Mouse (Mus musculus): ENCODE results near the gene Mmp9.

Gene Mmp9

DNA sequence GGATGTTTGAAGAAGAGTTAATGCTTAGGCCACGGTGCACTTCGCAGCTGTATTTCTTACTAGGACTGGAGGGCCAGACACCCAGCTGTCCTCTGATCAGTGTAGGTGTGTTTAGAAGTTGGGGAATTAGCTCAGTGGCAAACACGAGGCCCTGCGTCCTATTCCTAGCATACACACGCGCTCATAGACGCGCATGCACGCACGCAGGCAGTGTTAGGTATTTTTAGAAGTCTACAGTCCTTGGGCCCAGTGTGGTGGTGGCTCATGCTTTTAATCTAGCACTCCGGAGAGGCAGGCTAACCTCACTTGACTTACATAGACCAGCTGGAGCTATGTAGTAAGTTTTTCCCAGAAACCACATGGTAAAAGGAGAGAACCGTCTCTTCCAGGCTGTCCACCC lies 28.4 kb upstream of the Mmp9 start:
- DNase-seq (ENCODE audit: low read depth, low spot score) = no peak

DNA sequence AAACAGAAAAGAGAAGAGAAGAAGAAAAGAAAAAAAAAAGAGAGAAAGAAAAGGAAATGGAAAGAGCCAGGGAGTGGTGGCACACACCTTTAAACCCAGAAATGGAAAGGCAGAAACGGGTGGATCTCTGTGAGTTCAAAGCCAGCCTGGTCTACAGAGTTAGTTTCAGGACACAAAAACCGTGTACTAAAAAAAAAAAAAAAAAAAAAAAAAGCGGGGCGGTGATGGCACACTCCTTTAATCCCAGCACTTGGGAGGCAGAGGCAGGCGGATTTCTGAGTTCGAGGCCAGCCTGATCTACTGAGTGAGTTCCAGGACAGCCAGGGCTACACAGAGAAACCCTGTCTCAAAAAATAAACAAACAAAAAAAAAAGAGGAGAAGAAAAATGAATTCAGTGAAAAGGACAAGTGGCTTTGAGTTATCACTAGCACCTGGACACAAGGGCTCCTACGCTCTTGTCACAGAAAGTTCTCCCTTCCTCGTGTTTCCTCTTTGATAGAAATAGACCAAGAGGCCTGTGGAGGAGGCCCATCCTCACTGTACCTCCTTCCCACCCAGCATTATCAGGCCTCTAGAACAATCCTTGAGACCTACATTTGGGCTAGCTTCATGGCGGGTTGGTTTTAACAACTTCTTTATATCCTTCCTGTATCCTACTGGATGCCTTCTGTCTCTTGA lies 27.7 kb upstream of the Mmp9 start:
- DNase-seq (ENCODE audit: low read depth, low spot score) = no peak

DNA sequence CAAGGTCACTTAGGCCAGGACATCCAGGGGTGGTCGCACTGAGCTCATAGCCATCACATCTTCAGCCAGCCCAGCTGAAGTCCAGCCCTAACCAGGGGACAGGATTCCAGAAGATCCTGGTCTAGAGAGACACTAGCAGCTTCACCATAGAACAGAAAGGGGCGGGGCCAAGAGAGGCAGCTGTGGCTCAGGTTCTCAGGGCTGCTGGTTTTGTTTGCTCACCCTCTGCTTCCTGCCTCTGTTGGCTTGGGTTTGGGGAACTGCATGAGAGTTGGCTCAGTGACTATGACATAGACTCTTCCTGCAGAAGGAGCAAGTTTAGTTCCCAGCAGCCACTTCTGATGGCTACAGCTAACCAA lies 27.2 kb upstream of the Mmp9 start:
- DNase-seq (ENCODE audit: low read depth, low spot score) = peak; percentile 72

DNA sequence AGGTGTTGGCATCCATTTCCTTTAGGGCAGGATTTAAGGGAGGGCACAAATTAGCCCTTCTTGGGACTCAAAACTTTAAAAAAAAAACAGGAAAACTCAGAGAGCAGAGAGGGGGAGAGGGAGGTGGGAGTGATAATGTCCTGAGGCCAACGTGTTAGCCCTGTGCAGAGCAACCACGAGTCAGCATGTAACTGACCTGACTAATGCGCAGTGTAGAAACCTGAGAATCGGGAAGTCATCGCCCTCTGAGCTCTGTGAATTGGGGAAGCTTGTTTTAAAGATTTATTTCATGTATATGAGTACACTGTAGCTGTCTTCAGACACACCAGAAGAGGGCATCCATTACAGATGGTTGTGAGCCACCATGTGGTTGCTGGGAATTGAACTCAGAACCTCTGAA lies 23.8 kb upstream of the Mmp9 start:
- DNase-seq (ENCODE audit: low read depth, low spot score) = no peak

DNA sequence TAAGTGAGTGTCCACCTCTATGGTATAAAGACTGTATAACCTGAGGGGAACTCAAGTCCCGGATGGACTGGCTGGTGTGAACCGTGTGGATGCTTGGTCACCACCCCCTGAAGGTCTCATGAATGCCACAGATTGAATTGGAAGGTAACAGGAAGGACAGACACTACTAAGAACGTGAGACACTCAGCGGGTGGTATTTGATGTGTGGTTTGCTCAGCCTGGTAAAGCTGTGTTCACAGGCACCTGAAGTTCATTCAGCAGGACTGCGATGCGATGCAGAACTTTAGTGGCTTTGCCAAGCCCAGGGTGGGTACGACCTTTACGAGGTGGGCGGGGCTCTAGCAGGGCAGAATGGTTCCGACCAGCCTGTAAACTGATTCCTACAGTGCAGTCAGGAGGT lies 23.2 kb upstream of the Mmp9 start:
- DNase-seq (ENCODE audit: low read depth, low spot score) = peak; percentile 81

DNA sequence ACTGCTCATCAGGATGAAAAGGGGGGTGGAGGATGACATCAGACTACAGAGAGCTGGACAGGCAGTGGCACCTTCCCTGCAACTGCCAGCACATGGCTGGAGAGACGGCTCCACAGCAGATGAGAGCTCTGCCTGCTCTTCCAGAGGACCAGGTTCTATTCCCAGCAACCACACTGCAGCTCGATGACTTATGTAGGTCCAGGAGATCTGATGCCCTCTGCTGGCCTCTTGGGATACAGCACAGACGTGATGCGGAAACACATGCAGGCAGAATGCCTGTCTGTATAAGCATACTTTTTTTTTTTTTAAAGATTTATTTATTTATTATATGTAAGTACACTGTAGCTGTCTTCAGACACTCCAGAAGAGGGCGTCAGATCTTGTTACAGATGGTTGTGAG lies 22.3 kb upstream of the Mmp9 start:
- peak; percentile 82 for DNase-seq (ENCODE audit: low read depth, low spot score)

DNA sequence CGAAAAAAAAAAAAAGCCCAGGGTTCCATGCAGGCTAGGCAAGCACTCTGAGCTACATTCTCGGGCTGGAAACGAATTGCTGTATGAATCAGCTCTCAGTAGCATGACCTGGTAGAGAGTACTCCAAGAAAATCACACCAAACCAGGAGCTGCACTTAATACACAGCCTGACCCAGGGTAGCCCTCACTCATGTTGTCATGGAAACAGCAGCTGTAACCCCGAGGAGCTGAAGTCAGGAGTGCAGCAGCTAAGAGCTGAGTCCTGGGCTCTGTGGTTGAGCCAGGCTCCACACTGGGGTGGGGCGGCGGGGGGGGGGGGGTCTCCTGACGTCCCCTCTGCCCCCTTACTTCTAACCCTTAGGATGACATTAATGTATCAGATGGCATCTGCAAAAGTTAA lies 18.6 kb upstream of the Mmp9 start:
- no peak for DNase-seq (ENCODE audit: low read depth, low spot score)

DNA sequence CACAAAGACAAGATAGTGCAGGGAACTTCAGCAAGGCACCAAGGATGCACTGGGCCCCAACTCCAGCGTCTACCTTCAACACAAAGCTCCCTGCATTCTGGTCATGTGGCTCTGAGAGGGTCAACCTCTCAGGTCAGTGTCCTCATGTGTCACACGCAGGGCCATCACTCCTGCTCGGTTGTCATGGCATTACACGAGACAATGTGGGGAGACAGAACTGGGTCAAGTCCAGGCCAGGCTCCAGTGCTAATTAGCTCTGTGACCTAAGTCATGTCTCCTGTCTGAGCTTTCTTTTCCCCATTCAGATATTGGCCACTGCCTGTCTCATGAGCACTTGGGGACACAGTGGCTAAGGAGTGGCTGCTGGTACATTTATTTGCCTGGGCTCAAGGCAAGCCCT lies 17.3 kb upstream of the Mmp9 start:
- no peak for DNase-seq (ENCODE audit: low read depth, low spot score)

DNA sequence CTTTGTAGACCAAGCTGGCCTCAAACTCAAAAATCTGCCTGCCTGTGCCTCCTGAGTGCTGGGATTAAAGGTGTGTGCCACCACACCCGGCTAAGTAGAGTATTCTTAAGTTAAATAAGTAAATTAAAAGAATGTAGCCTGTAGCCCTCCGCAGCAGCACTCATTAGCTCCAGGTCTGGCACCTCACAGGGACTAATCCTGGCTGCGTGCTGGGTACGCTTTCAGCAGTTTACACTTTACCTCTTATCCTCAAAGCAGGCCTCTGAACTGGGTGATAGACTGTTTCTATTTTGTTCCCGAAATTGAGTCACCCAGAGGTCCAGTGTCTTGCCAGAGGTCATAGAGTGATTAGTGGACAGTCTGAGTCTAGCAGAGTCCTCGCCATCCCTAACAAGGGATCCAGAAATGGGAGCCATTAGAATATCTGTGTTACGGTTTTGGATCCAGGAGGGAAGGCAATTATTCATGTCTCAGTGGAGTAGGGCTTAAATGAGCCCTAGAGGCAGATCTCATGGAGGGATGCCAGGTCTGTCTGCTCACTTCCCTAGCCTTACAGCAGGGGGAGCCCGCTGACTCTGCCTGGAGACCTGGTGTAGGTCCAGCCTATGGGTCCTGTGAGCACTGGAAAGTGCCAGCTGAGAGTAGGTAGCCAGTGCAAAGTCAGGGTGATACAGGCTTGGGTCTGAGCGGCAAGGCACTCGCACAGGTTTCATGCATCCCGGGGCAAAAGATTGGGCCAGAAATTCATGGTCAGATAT lies 16.3 kb upstream of the Mmp9 start:
- DNase-seq (ENCODE audit: low read depth, low spot score) = peak; percentile 83

DNA sequence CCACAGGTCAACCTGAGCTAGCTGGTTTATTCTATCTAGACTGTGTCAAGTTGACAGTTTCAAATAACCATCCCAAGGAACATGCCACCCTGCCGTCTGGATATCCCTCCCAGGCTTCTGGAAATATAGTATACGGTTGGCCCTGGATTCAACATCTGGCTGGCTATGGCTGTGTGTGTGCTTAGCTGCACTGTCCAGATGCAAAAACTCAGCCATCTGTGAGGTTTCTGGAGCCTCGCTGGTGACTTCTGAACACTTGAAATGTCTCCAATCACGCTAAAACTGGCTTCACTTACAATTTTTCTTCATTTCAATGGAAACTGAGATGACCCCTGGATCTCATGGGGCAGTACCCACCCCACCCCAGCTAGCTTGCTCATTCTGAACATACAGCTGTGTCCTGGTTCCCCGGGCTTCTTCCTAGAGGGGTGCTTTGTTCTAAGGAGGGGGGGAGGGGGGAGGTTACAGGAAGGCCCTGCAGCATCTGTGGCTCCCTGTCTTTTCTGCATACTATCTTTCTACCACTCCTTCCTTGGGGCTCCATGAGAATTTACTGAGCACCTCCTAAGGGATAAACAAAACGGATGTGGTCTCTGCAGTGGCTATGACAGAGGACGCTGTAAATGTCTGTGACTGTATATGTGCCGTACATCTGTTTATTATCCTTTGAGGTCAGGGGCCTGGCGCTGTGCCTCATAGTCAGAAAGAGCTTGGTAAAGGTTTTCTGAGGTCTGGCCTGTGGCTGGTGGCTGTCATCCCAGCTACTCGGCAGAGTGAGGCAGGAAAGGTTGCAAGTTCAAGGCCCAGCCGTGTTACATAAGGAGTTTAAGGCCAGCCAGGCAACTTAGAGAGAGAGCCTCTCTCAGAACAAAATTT lies 9.6 kb upstream of the Mmp9 start:
- DNase-seq (ENCODE audit: low read depth, low spot score) = no peak

DNA sequence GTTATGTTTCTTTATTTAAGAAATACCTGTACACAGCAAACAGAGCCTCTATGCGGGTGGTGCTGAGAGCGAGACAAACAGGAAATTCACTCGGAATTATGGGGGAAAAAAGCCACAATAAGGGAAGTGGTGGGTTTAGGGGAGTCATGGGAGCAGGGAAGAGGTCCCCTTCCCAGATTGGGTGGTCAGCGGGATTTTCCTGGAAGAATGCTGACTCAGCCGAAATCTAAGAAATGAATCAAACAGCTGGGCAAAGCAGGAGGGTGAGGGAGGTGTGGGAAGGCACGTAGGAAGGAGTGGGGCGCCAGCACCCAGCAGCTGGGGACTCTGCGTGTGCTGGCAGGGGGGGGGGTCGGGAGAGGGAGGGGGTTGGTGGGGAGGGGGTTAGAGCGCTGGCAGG lies 7.0 kb upstream of the Mmp9 start:
- DNase-seq (ENCODE audit: low read depth, low spot score) = no peak

DNA sequence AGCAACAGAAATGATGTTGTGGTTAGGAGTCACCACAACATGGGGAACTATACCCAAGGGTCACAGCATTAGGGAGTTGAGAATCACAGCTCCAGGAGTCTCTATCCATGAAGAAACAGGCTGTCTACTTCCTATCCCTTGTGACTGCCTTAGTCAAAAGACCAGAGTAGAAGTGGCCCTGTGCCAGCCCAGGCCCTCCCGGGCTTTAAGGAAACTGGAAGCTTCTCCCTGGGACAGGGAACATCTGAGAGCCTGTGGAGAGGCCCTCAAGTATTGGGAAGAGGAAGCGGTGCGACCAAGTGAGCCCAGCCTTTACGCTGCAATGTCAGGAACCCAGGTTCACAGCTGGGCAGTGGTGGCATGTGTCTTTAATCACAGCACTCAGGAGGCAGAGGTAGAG lies 4.6 kb upstream of the Mmp9 start:
- DNase-seq (ENCODE audit: low read depth, low spot score) = no peak

DNA sequence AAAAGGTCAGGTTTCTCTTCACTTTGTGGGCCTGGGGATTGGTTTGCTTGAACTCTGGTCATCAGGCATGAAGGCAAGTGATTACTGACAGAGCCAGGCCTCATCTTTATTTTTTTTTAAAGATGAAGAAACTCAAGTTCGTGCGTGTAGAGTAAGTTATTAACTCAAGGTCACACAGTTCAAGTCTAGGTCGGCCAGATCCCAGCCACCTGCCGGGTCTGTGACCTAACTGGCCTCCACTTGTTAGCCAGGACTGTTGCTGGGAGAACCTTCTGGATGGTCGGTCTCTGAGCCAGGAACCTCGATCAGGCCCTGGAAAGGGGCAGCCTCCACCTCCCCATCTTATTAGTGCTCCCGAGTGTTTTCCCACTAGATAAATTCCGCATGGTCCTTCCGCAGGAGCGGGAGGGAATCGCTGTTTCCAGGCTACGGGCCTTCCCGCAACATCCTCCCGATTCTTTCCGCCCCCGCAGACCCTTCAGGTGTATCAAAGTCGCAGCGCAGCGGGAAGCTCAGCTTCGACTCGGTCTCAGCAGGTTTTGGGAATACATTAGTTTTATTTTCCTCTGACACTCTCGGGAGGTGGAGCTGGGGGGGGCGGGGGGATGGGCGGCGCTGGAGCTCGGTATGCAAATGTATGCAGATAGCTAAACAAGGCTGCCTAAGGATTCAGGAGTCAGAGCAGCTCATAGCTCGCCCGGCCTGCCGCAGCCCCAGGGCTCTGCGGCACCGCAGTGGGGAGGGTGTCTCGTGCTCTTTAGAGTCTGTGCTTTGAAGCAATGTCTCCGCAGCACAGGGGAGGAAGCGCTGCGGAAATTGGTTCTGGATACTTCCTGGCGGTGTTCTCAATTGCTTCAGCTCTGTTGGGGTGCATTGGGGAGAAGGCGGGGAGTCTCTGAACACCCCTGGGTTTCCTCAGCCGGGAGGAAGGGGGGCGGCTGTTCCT lies 2.2 kb upstream of the Mmp9 start:
- peak; percentile 94 for DNase-seq (ENCODE audit: low read depth, low spot score)

DNA sequence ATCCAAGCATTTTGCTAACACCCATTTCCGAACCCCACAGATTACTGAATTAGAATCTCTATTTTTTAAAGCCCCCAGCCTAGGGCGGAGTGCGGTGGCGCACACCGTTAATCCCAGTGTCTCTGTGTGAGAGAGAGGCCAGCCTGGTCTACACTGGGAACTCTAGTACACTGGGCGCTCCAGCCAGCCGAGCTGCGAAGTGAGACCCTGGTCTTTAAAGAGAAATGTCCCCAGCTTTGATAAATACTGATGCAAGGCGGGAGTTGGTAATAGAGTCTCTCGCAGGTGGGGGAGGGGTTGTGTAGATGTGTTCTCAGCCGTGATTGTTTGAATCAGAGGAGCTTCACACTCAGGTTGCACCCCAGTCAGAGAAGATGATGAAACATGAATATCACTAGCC lies 1.5 kb upstream of the Mmp9 start:
- no peak for DNase-seq (ENCODE audit: low read depth, low spot score)

DNA sequence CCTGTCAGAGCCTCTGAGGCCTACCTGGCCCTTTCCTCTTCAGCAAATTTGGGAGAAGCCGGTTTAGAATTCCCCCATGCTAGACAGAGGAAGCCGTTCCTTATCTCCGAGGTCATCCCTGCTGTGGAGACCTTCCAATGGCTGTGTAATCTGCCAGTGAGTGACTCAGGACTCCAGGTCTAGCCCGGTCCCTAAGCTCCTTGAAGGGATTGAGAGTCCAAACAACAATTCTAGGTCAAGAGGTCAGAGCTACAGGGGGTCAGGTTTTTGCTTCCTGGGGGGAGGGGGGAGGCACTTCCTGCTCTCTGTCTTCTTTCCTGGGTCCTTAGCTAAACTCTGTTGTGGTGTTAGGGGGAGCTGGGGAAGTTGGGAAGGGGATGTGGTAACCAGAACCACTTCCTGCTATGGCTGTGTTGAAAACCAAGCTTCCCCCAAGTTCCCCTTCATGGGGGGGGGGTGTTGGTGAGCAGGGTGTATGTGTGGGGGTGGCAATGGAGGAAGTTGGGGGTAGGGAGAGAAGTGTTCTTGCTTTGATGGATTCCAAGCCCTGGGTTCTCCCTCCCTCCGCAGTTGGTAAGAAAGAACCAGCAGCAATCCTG lies 2.2 kb downstream of the Mmp9 start:
- DNase-seq (ENCODE audit: low read depth, low spot score) = peak; percentile 78

DNA sequence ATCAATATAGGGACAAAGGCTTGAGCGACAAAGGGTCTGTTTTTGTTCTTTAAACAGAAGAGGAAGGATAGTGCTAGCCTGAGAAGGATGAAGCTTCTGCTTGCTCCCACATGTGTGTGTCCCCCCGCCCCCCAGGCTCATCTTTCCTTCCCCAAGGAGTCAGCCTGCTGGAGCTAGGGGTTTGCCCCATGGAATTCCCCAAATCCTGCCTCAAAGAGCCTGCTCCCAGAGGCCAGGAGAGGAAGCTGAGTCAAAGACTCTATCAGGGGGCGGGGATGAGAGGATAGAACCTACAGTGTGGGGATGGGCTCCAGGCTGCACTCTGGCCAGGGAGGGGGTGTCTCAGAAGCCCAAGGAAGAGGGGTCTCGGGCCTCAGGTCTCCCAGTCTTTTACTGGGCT lies 6.9 kb downstream of the Mmp9 start:
- DNase-seq (ENCODE audit: low read depth, low spot score) = no peak

DNA sequence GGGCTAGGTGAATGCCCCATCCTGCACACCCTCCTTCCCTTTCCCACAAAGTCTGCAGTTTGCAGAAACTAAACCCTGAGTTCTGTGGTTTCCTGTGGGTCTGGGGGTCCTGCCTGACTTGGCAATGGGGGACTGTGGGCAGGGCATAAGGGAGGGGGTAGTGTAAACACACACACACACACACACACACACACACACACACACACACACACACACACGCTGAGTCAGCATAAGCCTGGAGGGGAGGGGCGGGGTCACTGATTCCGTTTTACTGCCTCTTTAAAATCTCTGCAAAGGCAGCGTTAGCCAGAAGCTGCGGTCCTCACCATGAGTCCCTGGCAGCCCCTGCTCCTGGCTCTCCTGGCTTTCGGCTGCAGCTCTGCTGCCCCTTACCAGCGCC lies 7.3 kb downstream of the Mmp9 start:
- no peak for DNase-seq (ENCODE audit: low read depth, low spot score)

DNA sequence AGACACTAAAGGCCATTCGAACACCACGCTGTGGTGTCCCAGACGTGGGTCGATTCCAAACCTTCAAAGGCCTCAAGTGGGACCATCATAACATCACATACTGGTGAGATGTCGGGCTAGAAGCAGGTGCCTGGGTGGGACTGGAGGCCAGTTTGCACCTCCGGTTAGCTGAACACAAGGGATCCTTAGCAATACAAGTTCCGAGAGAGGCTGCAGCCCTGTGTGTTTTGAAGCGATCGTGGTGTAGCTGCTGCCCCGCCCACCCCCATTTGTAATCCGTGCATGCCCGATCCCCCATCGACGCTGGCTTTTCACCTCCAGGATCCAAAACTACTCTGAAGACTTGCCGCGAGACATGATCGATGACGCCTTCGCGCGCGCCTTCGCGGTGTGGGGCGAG lies 8.4 kb downstream of the Mmp9 start:
- DNase-seq (ENCODE audit: low read depth, low spot score) = peak; percentile 37

DNA sequence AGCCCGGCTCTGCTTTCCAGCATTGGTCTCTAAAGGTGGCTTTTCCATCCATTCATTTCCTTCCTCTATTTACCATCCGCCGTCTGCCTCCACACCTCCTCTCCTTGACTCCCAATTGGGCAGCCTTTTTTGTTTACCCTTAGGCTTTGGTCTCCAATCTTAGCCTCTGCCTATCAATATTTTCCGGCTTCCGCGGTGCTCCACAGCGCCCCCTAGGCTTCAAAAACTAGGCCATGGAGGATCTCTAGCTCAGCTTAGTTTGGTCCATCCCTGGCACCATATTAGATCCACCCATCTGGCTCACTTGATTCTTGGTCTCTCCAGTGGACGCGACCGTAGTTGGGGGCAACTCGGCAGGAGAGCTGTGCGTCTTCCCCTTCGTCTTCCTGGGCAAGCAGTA lies 9.9 kb downstream of the Mmp9 start:
- peak; percentile 73 for DNase-seq (ENCODE audit: low read depth, low spot score)

DNA sequence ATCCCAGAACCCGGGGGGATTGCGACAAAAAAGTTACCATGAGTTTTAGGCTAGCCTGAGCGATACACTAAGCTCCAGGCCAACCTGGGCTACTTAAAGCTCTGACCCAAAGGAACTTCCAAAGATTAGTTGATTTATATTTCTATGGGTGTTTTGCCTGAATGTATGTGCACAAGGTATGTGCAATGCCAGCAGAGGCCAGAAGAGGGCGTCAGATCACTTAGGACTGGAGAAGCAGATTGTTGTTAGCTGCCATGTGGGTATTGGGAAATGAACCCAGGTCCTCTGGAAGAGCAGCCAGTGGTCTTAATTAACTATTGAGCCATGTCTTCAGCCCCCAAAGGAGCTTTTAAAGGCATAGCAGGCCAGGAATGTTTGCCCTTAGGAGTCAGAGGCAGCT lies 11.2 kb downstream of the Mmp9 start:
- DNase-seq (ENCODE audit: low read depth, low spot score) = peak; percentile 83

DNA sequence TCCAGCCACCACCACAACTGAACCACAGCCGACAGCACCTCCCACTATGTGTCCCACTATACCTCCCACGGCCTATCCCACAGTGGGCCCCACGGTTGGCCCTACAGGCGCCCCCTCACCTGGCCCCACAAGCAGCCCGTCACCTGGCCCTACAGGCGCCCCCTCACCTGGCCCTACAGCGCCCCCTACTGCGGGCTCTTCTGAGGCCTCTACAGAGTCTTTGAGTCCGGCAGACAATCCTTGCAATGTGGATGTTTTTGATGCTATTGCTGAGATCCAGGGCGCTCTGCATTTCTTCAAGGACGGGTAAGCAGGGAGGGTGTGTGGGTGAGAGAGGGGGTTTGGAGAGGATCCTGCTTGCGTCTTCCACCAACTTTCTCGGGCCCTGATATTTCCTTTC lies 11.9 kb downstream of the Mmp9 start:
- peak; percentile 55 for DNase-seq (ENCODE audit: low read depth, low spot score)
